Mouse (Mus musculus) monocyte, adult 2 months (primary cell): ENCODE results near the gene Rnf214.
"Not testable (repeated sequence)": the region's sequence is repeated elsewhere in the genome, so short reads cannot be mapped to it uniquely, and the experiment has no call there.

Experiments
- DNase-seq, 2 experiments: peaks; one replicate each; pipeline ENCODE4 v3.0.0; 2022; ENCODE audit warnings: low spot score in 2 of 2, low read depth in 1 of 2

Gene Rnf214

GRCm38 (mm10) chr9:45851330-45851729 is 55.4 kb downstream of the Rnf214 start:
- no peak for DNase-seq

- no peak for DNase-seq
These were observed 56.1 kb downstream of the Rnf214 start for GRCm38 (mm10) chr9:45850528-45851155.

GRCm38 (mm10) chr9:45849528-45850408 is 56.9 kb downstream of the Rnf214 start:
- DNase-seq: no peak

- no peak for DNase-seq
These were observed 59.7 kb downstream of the Rnf214 start for GRCm38 (mm10) chr9:45846891-45847460.

GRCm38 (mm10) chr9:45846176-45846575 is 60.5 kb downstream of the Rnf214 start:
- not testable (repeated sequence) for DNase-seq

- no peak for DNase-seq
These were observed 61.2 kb downstream of the Rnf214 start for GRCm38 (mm10) chr9:45845541-45845940.

GRCm38 (mm10) chr9:45843780-45844179 is 62.9 kb downstream of the Rnf214 start:
- no peak for DNase-seq

- no peak for DNase-seq
These were observed 63.7 kb downstream of the Rnf214 start for GRCm38 (mm10) chr9:45843007-45843406.

- DNase-seq: no peak
These were observed 65.3 kb downstream of the Rnf214 start for GRCm38 (mm10) chr9:45841458-45841857.

- no peak for DNase-seq
These were observed 66.4 kb downstream of the Rnf214 start for GRCm38 (mm10) chr9:45840331-45840730.

- DNase-seq: no peak
These were observed 66.8 kb downstream of the Rnf214 start for GRCm38 (mm10) chr9:45839982-45840300.

GRCm38 (mm10) chr9:45839139-45839981 is 67.4 kb downstream of the Rnf214 start:
- no peak for DNase-seq

GRCm38 (mm10) chr9:45838434-45839138 is 68.1 kb downstream of the Rnf214 start, which contains the start of gene Bace1:
Bace1 (plus strand) TSS chr9:45838580.
- DNase-seq: no peak

- no peak for DNase-seq
These were observed 68.7 kb downstream of the Rnf214 start for GRCm38 (mm10) chr9:45838069-45838433.

- no peak for DNase-seq
These were observed 73.2 kb downstream of the Rnf214 start for GRCm38 (mm10) chr9:45833461-45833860.

- DNase-seq: no peak
These were observed 73.8 kb downstream of the Rnf214 start for GRCm38 (mm10) chr9:45832898-45833297.

GRCm38 (mm10) chr9:45829107-45829506 is 77.6 kb downstream of the Rnf214 start:
- DNase-seq: peak in 1 of 2 experiments; percentile 46

GRCm38 (mm10) chr9:45828291-45828963 is 78.3 kb downstream of the Rnf214 start, which contains the start of gene Cep164:
Cep164 (minus strand) TSS chr9:45828691.
- peak; percentile 69 to 73 for DNase-seq

- no peak for DNase-seq
These were observed 78.9 kb downstream of the Rnf214 start for GRCm38 (mm10) chr9:45827663-45828290.
